Mouse (Mus musculus) olfactory bulb, adult 2 months (tissue): ENCODE measurements at regions not wholly inside any gene's neighbourhood (a gene's known extent, or its start where the extent isn't known, plus 50 kb on each side); places are given as distances from the start of the nearest gene placed in this dataset.

Source experiments
- H3K27ac ChIP-seq: fragments of 200-500 bp; 2 replicates; pipeline ENCODE4 v1.5.1; 2012; ENCODE audit warnings: low read depth, low read length; ENCODE audit not compliant: insufficient read depth
- H3K4me1 ChIP-seq: fragments of 200-500 bp; 2 replicates; pipeline ENCODE4 v1.6.1; 2012; ENCODE audit warnings: low read length; ENCODE audit not compliant: control insufficient read depth, insufficient read depth
- H3K4me3 ChIP-seq: fragments of 200-500 bp; 2 replicates; pipeline ENCODE4 v1.5.1; 2012; ENCODE audit warnings: mild to moderate bottlenecking, low read depth, low read length, moderate library complexity; ENCODE audit not compliant: insufficient read depth
- CTCF ChIP-seq: fragments of 200-500 bp; IDR thresholded peaks from 2 replicates; pipeline ENCODE4 v1.5.1; 2012; ENCODE audit warnings: low read depth, mild to moderate bottlenecking, low read length, moderate library complexity; ENCODE audit not compliant: insufficient read depth
- POLR2A ChIP-seq: fragments of 200-500 bp; IDR thresholded peaks from 2 replicates; pipeline ENCODE4 v1.6.1; 2012; ENCODE audit warnings: mild to moderate bottlenecking, low read depth, low read length, moderate library complexity; ENCODE audit not compliant: insufficient read depth
- WGBS: fragments of 180-500 bp; shearing (Covaris S2); methylation state at CpG from one replicate; pipeline ENCODE4 v1.1.7; 2018; 5-methylcytosine and 5-hydroxymethylcytosine counted together

- Histone ChIP-seq H3K4me1 (no peaks in the 10 kb centered on the region), H3K4me3 (no peak overlapping the region), H3K27ac (no peak overlapping the region)
- 97% methylated on average over 1 of the region's 1 CpGs for WGBS
- TF ChIP-seq POLR2A (no peak), CTCF (no peak)
These were observed 864.2 kb upstream of the A1bg start for GRCm38 (mm10) chr15:61787046-61787445.

GRCm38 (mm10) chr15:61781531-61781930 is 858.7 kb upstream of the A1bg start:
- no peak overlapping the region for H3K4me3 ChIP-seq
- H3K4me1 ChIP-seq = no peaks in the 10 kb centered on the region
- H3K27ac ChIP-seq = no peak overlapping the region
- TF ChIP-seq POLR2A = no peak
- no peak for TF ChIP-seq CTCF
- 94% methylated on average over 2 of the region's 2 CpGs for WGBS

GRCm38 (mm10) chr15:61772996-61773395 is 850.2 kb upstream of the A1bg start:
- H3K27ac ChIP-seq = no peak overlapping the region
- no peak overlapping the region for H3K4me3 ChIP-seq
- no peak for TF ChIP-seq POLR2A
- no peak for TF ChIP-seq CTCF
- 90% methylated on average over 4 of the region's 4 CpGs for WGBS
- H3K4me1 ChIP-seq = peaks cover 3% of the 10 kb centered on the region; the same call in 1 of the 2 replicates

GRCm38 (mm10) chr15:61770721-61771542 is 848.1 kb upstream of the A1bg start:
- Histone ChIP-seq H3K4me1 (peaks cover 3% of the 10 kb centered on the region; the same call in 1 of the 2 replicates), H3K27ac (no peak overlapping the region), H3K4me3 (no peak overlapping the region)
- TF ChIP-seq POLR2A (no peak), CTCF (no peak)
- WGBS = 61% methylated on average over 14 of the region's 14 CpGs

GRCm38 (mm10) chr15:61766544-61767094 is 843.8 kb upstream of the A1bg start:
- no peak overlapping the region for H3K4me3 ChIP-seq
- TF ChIP-seq POLR2A (no peak), CTCF (no peak)
- peaks cover 3% of the 10 kb centered on the region; the same call in 1 of the 2 replicates for H3K4me1 ChIP-seq
- 27% methylated on average over 2 of the region's 2 CpGs for WGBS
- no peak overlapping the region for H3K27ac ChIP-seq

GRCm38 (mm10) chr15:61753802-61754201 is 831.0 kb upstream of the A1bg start:
- TF ChIP-seq CTCF = no peak
- no peak for TF ChIP-seq POLR2A
- Histone ChIP-seq H3K4me3 (no peak overlapping the region), H3K27ac (no peak overlapping the region), H3K4me1 (no peaks in the 10 kb centered on the region)
- 76% methylated on average over 2 of the region's 2 CpGs for WGBS

GRCm38 (mm10) chr15:61723696-61724095 is 800.9 kb upstream of the A1bg start:
- TF ChIP-seq CTCF (no peak), POLR2A (no peak)
- Histone ChIP-seq H3K4me3 (no peak overlapping the region), H3K27ac (no peak overlapping the region), H3K4me1 (no peaks in the 10 kb centered on the region)
- 55% methylated on average over 1 of the region's 1 CpGs for WGBS

- Histone ChIP-seq H3K4me3 (no peak overlapping the region), H3K27ac (no peak overlapping the region), H3K4me1 (no peaks in the 10 kb centered on the region)
- TF ChIP-seq CTCF (no peak), POLR2A (no peak)
These were observed 795.7 kb upstream of the A1bg start for GRCm38 (mm10) chr15:61718486-61718885.

- TF ChIP-seq POLR2A (no peak), CTCF (no peak)
- H3K4me3 ChIP-seq = no peak overlapping the region
- WGBS = 82% methylated on average over 1 of the region's 1 CpGs
- no peak overlapping the region for H3K27ac ChIP-seq
- no peaks in the 10 kb centered on the region for H3K4me1 ChIP-seq
These were observed 794.4 kb upstream of the A1bg start for GRCm38 (mm10) chr15:61717216-61717615.
